Mouse (Mus musculus): ENCODE data around the gene Arg1.

Gene Arg1

GRCm38 (mm10) chr10:24911199-24911598 lies 16.1 kb downstream of the Arg1 start:
- peak; percentile 8 to 11 for DNase-seq

DNA sequence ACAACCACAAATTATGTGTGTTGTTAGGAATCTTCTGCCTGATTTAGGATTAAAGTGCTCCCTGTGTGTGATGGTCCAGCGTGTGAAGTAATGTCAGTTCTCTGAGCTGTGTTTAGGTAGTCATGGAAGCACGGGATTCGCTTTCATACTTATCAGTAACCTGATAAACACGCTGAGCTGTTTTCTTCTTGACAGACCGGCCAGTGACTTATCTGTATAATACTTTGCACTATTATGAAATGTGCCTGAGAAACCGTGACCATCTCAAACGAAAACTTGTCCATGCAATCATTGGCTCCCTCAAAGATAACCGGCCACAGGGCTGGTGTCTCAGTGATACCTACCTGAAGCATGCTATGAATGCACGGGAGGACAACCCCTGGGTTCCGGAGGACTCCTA lies 21.7 kb downstream of the Arg1 start:
- no peak for DNase-seq

GRCm38 (mm10) chr10:24895927-24896326 lies 31.4 kb downstream of the Arg1 start:
- peak; percentile 33 to 72 for DNase-seq

DNA sequence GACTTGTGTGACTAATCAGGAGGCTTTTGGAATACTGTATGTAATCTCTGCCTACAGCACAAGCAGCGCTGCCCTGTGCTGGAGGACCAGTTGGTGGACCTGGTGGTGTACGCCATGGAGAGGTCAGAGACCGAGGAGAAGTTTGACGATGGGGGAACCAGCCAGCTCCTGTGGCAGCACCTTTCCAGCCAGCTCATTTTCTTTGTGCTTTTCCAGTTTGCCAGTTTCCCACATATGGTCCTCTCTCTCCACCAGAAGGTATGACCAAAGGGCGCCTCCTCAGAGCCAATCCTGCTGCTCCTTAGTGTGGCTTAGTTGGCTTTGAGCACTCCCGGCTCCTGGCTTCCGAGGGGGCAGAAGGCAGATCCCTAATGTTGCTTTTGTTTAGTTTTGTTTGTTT lies 38.9 kb downstream of the Arg1 start:
- DNase-seq = no peak

DNA sequence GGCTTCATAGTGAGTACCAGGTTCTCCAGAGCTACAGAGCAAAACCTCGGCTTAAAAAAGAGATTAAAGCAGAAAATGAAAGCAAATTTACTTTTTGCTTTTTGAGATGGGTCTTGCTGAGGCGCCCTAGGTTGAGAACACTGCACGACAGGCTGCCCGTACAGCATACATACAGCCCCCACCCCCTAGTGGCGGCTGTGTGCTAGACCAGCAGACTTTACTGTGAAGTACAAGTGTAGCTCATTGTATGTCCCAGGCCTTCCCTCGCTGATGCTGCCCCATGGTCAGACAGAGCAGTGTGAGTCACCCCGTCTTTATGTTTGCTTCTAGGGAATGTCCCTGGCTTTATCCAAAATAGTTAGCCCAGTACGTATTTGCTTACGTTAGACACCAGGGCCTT lies 41.3 kb downstream of the Arg1 start:
- DNase-seq = peak in 1 of 2 experiments; percentile 50

DNA sequence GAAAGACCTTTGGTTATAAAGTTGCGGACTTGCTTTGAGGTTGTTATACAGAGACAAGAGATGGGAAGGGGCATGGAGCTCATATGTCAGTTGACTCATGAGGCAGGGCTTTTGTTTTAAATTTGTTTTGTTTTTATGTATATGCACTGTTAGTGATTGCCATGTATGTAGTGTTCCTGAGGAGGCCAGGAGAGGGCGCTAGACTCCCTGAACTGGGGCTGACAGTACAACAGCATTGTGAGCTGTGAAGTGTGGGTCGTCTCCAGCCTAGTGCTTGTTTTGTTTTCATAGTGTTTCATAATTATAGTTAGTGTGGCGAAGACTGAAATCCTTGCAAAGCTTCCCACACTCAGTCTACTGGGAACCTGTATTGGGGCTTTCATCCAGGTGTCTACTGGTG lies 53.7 kb downstream of the Arg1 start:
- DNase-seq = peak in 1 of 2 experiments; percentile 21

DNA sequence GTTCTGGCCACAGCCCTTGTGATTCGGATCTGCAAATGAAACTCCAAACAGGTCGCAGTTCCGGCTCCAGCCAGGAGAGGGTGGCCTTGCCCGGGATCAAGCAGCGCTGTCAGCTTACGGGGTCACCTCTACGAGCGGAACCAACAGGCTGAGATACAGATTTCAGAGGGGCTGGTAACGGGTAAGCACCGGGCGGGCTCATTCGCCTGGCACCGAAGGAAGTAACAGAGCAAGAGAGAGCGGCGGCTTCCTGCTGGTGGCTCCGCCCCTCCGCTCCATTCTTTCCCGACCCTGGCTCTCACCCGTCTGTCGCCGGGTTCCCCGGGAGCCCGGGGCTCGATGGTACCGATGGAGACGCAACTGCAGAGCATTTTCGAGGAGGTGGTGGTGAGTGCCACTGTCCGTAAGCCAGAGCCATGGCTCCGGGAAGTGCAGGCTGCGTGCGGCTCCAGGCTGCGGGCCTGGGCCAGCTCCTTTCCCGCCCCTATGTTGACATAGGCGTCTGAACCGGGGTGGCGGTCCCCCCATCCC lies 57.5 kb downstream of the Arg1 start, which contains the start of gene Med23:
Gene Med23 (plus strand): TSS at position 227 of the 531 bp plus-strand sequence.
- peak; percentile 97 to 99 for DNase-seq
